Mouse (Mus musculus) heart, embryonic 11.5 days (tissue): ENCODE data around the gene Parp3. TPM values are rescaled to one million over a fixed set of nuclear protein-coding genes. Genes with fewer than 3 reads are reported as not detected.

Source experiments
- ATAC-seq: fragments of 200-750 bp; cut with Nextera tagmentation; replicated peaks from 2 replicates; pipeline ENCODE4 v1.8.0; 2017; ENCODE audit warnings: moderate library complexity; ENCODE audit not compliant: insufficient number of reproducible peaks, low FRiP score, low TSS enrichment
- H3K27ac ChIP-seq: fragments of 300-500 bp; sonication (generic); 2 replicates; pipeline ENCODE4 v1.5.1; 2014; ENCODE audit warnings: mild to moderate bottlenecking, low read depth, low read length
- H3K27me3 ChIP-seq: fragments of 300-500 bp; sonication (generic); 2 replicates; pipeline ENCODE4 v1.6.1; 2014; ENCODE audit warnings: mild to moderate bottlenecking, low read length, mixed read lengths; ENCODE audit not compliant: control insufficient read depth, insufficient read depth
- H3K36me3 ChIP-seq: fragments of 300-500 bp; sonication (generic); 2 replicates; pipeline ENCODE4 v1.6.1; 2014; ENCODE audit warnings: mild to moderate bottlenecking, low read length, moderate library complexity, mixed read lengths; ENCODE audit not compliant: control insufficient read depth, insufficient read depth
- H3K4me1 ChIP-seq: fragments of 300-500 bp; sonication (generic); 2 replicates; pipeline ENCODE4 v1.6.1; 2014; ENCODE audit warnings: low read length; ENCODE audit not compliant: control insufficient read depth, insufficient read depth
- H3K4me2 ChIP-seq: fragments of 300-500 bp; sonication (generic); 2 replicates; pipeline ENCODE4 v1.6.1; 2014; ENCODE audit warnings: mild to moderate bottlenecking, moderate library complexity
- H3K4me3 ChIP-seq: fragments of 300-500 bp; sonication (generic); 2 replicates; pipeline ENCODE4 v1.5.1; 2014; ENCODE audit warnings: low read depth, low read length
- H3K9ac ChIP-seq: fragments of 300-500 bp; sonication (generic); 2 replicates; pipeline ENCODE4 v1.6.1; 2014; ENCODE audit warnings: mild to moderate bottlenecking, low read depth, low read length, moderate library complexity
- H3K9me3 ChIP-seq: fragments of 300-500 bp; sonication (generic); replicated peaks from 2 replicates; pipeline ENCODE4 v1.6.1; 2016; ENCODE audit warnings: low read length; ENCODE audit not compliant: control insufficient read depth
- WGBS: fragments of 180-500 bp; shearing (Covaris S2); extraction: QIAGEN DNeasy Blood & Tissue Kit; methylation state at CpG from one replicate; pipeline ENCODE4 v1.1.7; 2014; ENCODE audit not compliant: insufficient replicate concordance; 5-methylcytosine and 5-hydroxymethylcytosine counted together
- polyA plus RNA-seq: library from polyadenylated mRNA; unstranded; fragments of >200 nt; fragmentation: Nextera tagmentation; extraction: Ambion mirVana; gene quantifications from 2 replicates; pipeline ENCODE4 v1.2.1, GENCODE M21; 2014

The Parp3 gene
- polyA plus RNA-seq, 1 experiment from 2014 or later: 1.0 TPM

- Histone ChIP-seq H3K4me3 (no peak overlapping the region), H3K4me2 (no peak overlapping the region), H3K27me3 (no peaks in the 10 kb centered on the region), H3K27ac (no peak overlapping the region), H3K36me3 (no peaks in the 10 kb centered on the region), H3K9ac (no peak overlapping the region), H3K9me3 (no peaks in the 10 kb centered on the region), H3K4me1 (peaks cover 33% of the 10 kb centered on the region)
- 85% methylated on average over 16 of the region's 16 CpGs for WGBS
- ATAC-seq: no peak
Observed at GRCm38 (mm10) chr9:106473081-106473752, 3.5 kb downstream of the Parp3 start.

- Histone ChIP-seq H3K27ac (no peak overlapping the region), H3K4me3 (no peak overlapping the region), H3K27me3 (no peaks in the 10 kb centered on the region), H3K4me2 (no peak overlapping the region), H3K4me1 (peaks cover 30% of the 10 kb centered on the region), H3K9me3 (no peaks in the 10 kb centered on the region), H3K36me3 (no peaks in the 10 kb centered on the region), H3K9ac (no peak overlapping the region)
- WGBS: 49% methylated on average over 4 of the region's 4 CpGs
- ATAC-seq: no peak
Observed at GRCm38 (mm10) chr9:106472321-106472720, 4.4 kb downstream of the Parp3 start.

- no peaks in the 10 kb centered on the region for H3K9me3 ChIP-seq
- H3K4me1 ChIP-seq: peaks cover 30% of the 10 kb centered on the region
- peak; percentile 11; the same call in 1 of the 2 replicates for ATAC-seq
- H3K9ac ChIP-seq: no peak overlapping the region
- no peaks in the 10 kb centered on the region; the same call in 1 of the 2 replicates for H3K27me3 ChIP-seq
- WGBS: 10% methylated on average over 5 of the region's 5 CpGs
- no peak overlapping the region for H3K27ac ChIP-seq
- no peaks in the 10 kb centered on the region for H3K36me3 ChIP-seq
- H3K4me2 ChIP-seq: peak overlapping the region; percentile 52
- 0 out of 2 replicates have a peak overlapping the region, but pooled peaks have one; percentile 15 for H3K4me3 ChIP-seq
Observed at GRCm38 (mm10) chr9:106471892-106472291, 4.9 kb downstream of the Parp3 start.

- no peak overlapping the region for H3K9ac ChIP-seq
- H3K4me2 ChIP-seq: peak overlapping the region; percentile 52
- no peaks in the 10 kb centered on the region for H3K36me3 ChIP-seq
- 0 out of 2 replicates have a peak overlapping the region, but pooled peaks have one; percentile 15 for H3K4me3 ChIP-seq
- H3K27ac ChIP-seq: no peak overlapping the region
- no peaks in the 10 kb centered on the region for H3K9me3 ChIP-seq
- WGBS: 56% methylated on average over 14 of the region's 14 CpGs
- H3K27me3 ChIP-seq: no peaks in the 10 kb centered on the region; the same call in 1 of the 2 replicates
- peaks cover 25% of the 10 kb centered on the region for H3K4me1 ChIP-seq
- no peak for ATAC-seq
Observed at GRCm38 (mm10) chr9:106470991-106471750, 5.6 kb downstream of the Parp3 start.

GRCm38 (mm10) chr9:106469776-106470175 is 7.0 kb downstream of the Parp3 start:
- Histone ChIP-seq H3K27me3 (peaks cover 6% of the 10 kb centered on the region), H3K27ac (no peak overlapping the region), H3K9ac (no peak overlapping the region), H3K4me1 (peaks cover 25% of the 10 kb centered on the region), H3K4me2 (no peak overlapping the region), H3K9me3 (no peaks in the 10 kb centered on the region), H3K4me3 (no peak overlapping the region), H3K36me3 (no peaks in the 10 kb centered on the region)
- 59% methylated on average over 9 of the region's 9 CpGs for WGBS
- ATAC-seq: no peak

GRCm38 (mm10) chr9:106469317-106469716 is 7.4 kb downstream of the Parp3 start:
- Histone ChIP-seq H3K4me1 (peaks cover 25% of the 10 kb centered on the region), H3K27ac (no peak overlapping the region), H3K36me3 (no peaks in the 10 kb centered on the region), H3K4me3 (no peak overlapping the region), H3K9me3 (no peaks in the 10 kb centered on the region), H3K27me3 (peaks cover 6% of the 10 kb centered on the region), H3K9ac (no peak overlapping the region), H3K4me2 (no peak overlapping the region)
- 64% methylated on average over 6 of the region's 6 CpGs for WGBS
- ATAC-seq: no peak

- Histone ChIP-seq H3K36me3 (peaks cover 4% of the 10 kb centered on the region), H3K4me1 (peaks cover 22% of the 10 kb centered on the region), H3K9me3 (no peaks in the 10 kb centered on the region), H3K4me2 (no peak overlapping the region), H3K9ac (no peak overlapping the region), H3K27ac (no peak overlapping the region), H3K27me3 (peaks cover 11% of the 10 kb centered on the region), H3K4me3 (no peak overlapping the region)
- ATAC-seq: no peak
- WGBS: 87% methylated on average over 7 of the region's 7 CpGs
Observed at GRCm38 (mm10) chr9:106467746-106468145, 9.0 kb downstream of the Parp3 start.

- no peak overlapping the region for H3K9ac ChIP-seq
- peaks cover 11% of the 10 kb centered on the region for H3K27me3 ChIP-seq
- 78% methylated on average over 6 of the region's 6 CpGs for WGBS
- peaks cover 4% of the 10 kb centered on the region for H3K36me3 ChIP-seq
- ATAC-seq: no peak
- H3K27ac ChIP-seq: no peak overlapping the region
- no peak overlapping the region for H3K4me3 ChIP-seq
- no peaks in the 10 kb centered on the region for H3K9me3 ChIP-seq
- no peak overlapping the region for H3K4me2 ChIP-seq
- peaks cover 14% of the 10 kb centered on the region for H3K4me1 ChIP-seq
Observed at GRCm38 (mm10) chr9:106466721-106467120, 10.0 kb downstream of the Parp3 start.
